In the genomic region with DNA sequence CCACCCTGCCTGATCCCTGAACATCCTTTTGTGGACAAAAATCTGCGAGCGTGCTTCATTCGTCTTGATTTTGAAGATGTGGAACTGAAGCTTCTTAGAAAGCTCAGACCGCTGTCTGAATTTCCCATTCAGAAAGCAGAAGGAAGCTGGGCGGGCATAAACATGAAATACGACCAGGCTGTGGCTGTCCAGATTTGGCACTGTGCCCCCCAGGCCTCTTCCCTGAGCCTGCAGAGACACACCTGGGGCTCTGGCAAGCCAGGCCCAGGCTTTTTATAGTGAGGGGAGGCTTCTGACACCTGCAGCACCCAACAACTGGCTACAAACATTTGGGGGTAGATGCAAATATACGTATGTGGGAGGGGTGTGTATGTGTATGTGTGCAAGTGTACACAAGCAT, we compare ENCODE assay signal across 8 mouse cellular contexts. TPM values are rescaled to one million over a fixed set of nuclear protein-coding genes. Genes with fewer than 3 reads are reported as not detected.
DNase-seq lines count a peak whose midpoint lies in the region; ATAC-seq and TF ChIP-seq lines count a peak whose summit lies in the region.

No protein-coding gene starts in this region.

- H3K4me2 ChIP-seq in forebrain, embryonic 15.5 days (replicated peaks) = no peak overlapping the region
- H3K4me2 ChIP-seq in forebrain, embryonic 11.5 days (ENCODE audit: low read depth, low read length, severe bottlenecking) = no peak overlapping the region
- no peak overlapping the region for H3K4me2 ChIP-seq in limb, embryonic 15.5 days

- H3K36me3 ChIP-seq in forebrain, embryonic 15.5 days = no peaks in the 10 kb centered on the region
- no peaks in the 10 kb centered on the region for H3K36me3 ChIP-seq in forebrain, embryonic 11.5 days (ENCODE audit: control insufficient read depth, insufficient read depth, low read length)
- H3K36me3 ChIP-seq in E14TG2a.4 (ENCODE audit: insufficient read depth, low read length) = no peaks in the 10 kb centered on the region
- no peaks in the 10 kb centered on the region for H3K36me3 ChIP-seq in limb, embryonic 15.5 days

- no peak overlapping the region for H3K4me3 ChIP-seq in forebrain, embryonic 15.5 days
- no peak overlapping the region for H3K4me3 ChIP-seq in forebrain, embryonic 11.5 days (ENCODE audit: low read depth, low read length)
- 0 out of 2 replicates have a peak overlapping the region, but pooled peaks have one; percentile 51 for H3K4me3 ChIP-seq in E14TG2a.4 (replicated peaks; ENCODE audit: low read length)
- no peak overlapping the region for H3K4me3 ChIP-seq in limb, embryonic 15.5 days

- H3K9ac ChIP-seq in forebrain, embryonic 15.5 days (replicated peaks) = no peak overlapping the region
- no peak overlapping the region for H3K9ac ChIP-seq in forebrain, embryonic 11.5 days (ENCODE audit: low read length)
- H3K9ac ChIP-seq in limb, embryonic 15.5 days = no peak overlapping the region

- H3K27me3 ChIP-seq in forebrain, embryonic 15.5 days = no peaks in the 10 kb centered on the region
- H3K27me3 ChIP-seq in forebrain, embryonic 11.5 days (ENCODE audit: control insufficient read depth, insufficient read depth, low read length) = peaks cover 11% of the 10 kb centered on the region
- peaks cover 12% of the 10 kb centered on the region for H3K27me3 ChIP-seq in E14TG2a.4 (ENCODE audit: insufficient read depth, low read length)
- peaks cover 13% of the 10 kb centered on the region for H3K27me3 ChIP-seq in limb, embryonic 15.5 days

- no peak for ATAC-seq in forebrain, embryonic 15.5 days (replicated peaks)
- ATAC-seq in forebrain, embryonic 11.5 days (replicated peaks; ENCODE audit: low FRiP score) = no peak
- no peak for ATAC-seq in limb, embryonic 15.5 days (ENCODE audit: insufficient number of reproducible peaks, low FRiP score, low TSS enrichment, low read depth)

- peak overlapping the region; percentile 13 for H3K27ac ChIP-seq in forebrain, embryonic 15.5 days (replicated peaks)
- H3K27ac ChIP-seq in forebrain, embryonic 11.5 days (ENCODE audit: low read depth, low read length) = no peak overlapping the region
- peak overlapping the region; percentile 52 for H3K27ac ChIP-seq in limb, embryonic 15.5 days

- WGBS in forebrain, embryonic 15.5 days = 60% methylated on average over 7 of the region's 7 CpGs
- WGBS in forebrain, embryonic 11.5 days = 76% methylated on average over 7 of the region's 7 CpGs
- WGBS in limb, embryonic 15.5 days = 43% methylated on average over 7 of the region's 7 CpGs

- DNase-seq in forebrain, embryonic 11.5 days (ENCODE audit: low spot score) = no peak
- peak; percentile 56 for DNase-seq in gastrocnemius, postnatal 25 days
- DNase-seq in frontal cortex, postnatal 25 days (ENCODE audit: low spot score in 2 of 2) = no peak
- no peak for DNase-seq in retina, postnatal 1 day
- no peak for DNase-seq in frontal cortex, postnatal 36 days (ENCODE audit: low spot score in 2 of 2)

- no peaks in the 10 kb centered on the region for H3K9me3 ChIP-seq in forebrain, embryonic 15.5 days
- H3K9me3 ChIP-seq in forebrain, embryonic 11.5 days (ENCODE audit: control insufficient read depth, low read length) = no peaks in the 10 kb centered on the region
- H3K9me3 ChIP-seq in E14TG2a.4 (ENCODE audit: low read length) = peaks cover 4% of the 10 kb centered on the region
- no peaks in the 10 kb centered on the region for H3K9me3 ChIP-seq in limb, embryonic 15.5 days

- no peak for TF ChIP-seq CTCF in E14TG2a.4 (conservative IDR thresholded peaks at IDR 0.05; ENCODE audit: low read length)

- H3K4me1 ChIP-seq in forebrain, embryonic 15.5 days = peaks cover 23% of the 10 kb centered on the region
- H3K4me1 ChIP-seq in forebrain, embryonic 11.5 days (replicated peaks; ENCODE audit: control insufficient read depth, insufficient read depth, low read length) = peaks cover 13% of the 10 kb centered on the region
- peaks cover 68% of the 10 kb centered on the region for H3K4me1 ChIP-seq in E14TG2a.4 (replicated peaks; ENCODE audit: low read depth, low read length)
- peaks cover 50% of the 10 kb centered on the region for H3K4me1 ChIP-seq in limb, embryonic 15.5 days

RNA-seq across cellular contexts. Expression of a gene that starts 35.3 kb away (rescaled TPM):
- 29.2 and 31.0 TPM in 2 replicates for polyA plus RNA-seq in forebrain, embryonic 15.5 days (2015; fragmentation: Nextera tagmentation; extraction: Ambion mirVana)
- 18.5 and 18.8 TPM in 2 replicates for polyA plus RNA-seq in forebrain, embryonic 11.5 days (2014; fragmentation: Nextera tagmentation; extraction: Ambion mirVana)
- 10 to 100 TPM; 17.2 to 18.2 TPM for total RNA-seq in gastrocnemius, postnatal 25 days (2021)
- polyA plus RNA-seq in limb, embryonic 15.5 days (2015; fragmentation: Nextera tagmentation; extraction: Ambion mirVana) = 13.2 and 15.4 TPM in 2 replicates
